Comparison of ENCODE assay signal across 8 mouse cellular contexts in the genomic region with DNA sequence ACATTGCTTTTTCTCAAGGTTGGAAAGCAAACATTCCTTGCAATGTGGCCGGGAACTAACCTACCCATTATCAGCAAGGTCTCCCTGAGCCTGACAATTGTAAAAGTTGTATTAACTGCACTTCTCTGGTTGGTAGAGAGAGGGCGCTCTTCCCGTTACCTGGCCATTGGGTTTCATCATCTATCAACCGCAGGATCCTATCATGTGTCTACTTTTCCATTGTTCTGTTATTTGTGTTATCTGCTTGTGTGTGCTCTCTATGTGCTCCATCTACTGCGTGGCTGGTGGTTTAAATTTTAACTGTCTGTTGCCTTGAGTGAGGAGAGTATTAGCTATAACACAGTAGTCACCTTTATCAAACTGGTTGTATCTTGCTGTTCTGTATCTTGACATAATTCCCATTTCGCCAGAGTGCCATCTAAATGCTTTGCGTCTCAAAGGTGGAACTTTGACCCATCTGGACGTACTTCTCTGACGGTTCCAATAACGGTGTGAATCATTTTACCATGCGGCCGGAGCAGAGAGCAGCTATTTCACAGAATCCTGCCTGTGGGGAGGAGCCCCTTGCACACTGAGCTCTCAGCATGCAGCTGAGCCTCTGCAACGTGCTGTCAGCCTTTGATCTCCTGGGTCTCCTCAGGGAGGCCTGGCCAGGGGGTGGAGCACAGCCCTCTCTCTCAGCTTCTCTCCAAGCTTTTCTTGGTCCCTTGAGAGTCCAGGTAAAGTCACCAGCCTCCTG.
DNase-seq lines count a peak whose midpoint lies in the region; ATAC-seq and TF ChIP-seq lines count a peak whose summit lies in the region.
"Had no signal": no experiment of that assay in that cellular context is flagged by ENCODE, and none has a peak within 500 bp of the region (broad histone marks: within the 10 kb centered on the region; RNA-seq: fewer than 3 reads in every experiment).

No protein-coding gene starts in this region.

- DNase-seq in kidney, postnatal 0 days (ENCODE audit: low spot score) = no peak
- no peak for DNase-seq in kidney, postnatal 25 days
- DNase-seq in ES-E14 (ENCODE audit: low read depth, low spot score) = peak; percentile 40
- DNase-seq in layer of hippocampus, adult 9-11 months = no peak
- DNase-seq in urinary bladder, postnatal 10 days (ENCODE audit: low spot score) = no peak

- WGBS in kidney, postnatal 0 days = 6% methylated on average over 13 of the region's 13 CpGs
- 6% methylated on average over 13 of the region's 13 CpGs for WGBS in limb, embryonic 12.5 days

- TF ChIP-seq CTCF in kidney, postnatal 0 days (IDR thresholded peaks at IDR 0.05; ENCODE audit: low read depth) = peak; percentile 71
- TF ChIP-seq CTCF in cortical plate, adult 2 months (IDR thresholded peaks at IDR 0.05; ENCODE audit: extremely low read depth, insufficient read depth, low read length) = peak; percentile 55

- no peak overlapping the region for H3K9ac ChIP-seq in kidney, postnatal 0 days (ENCODE audit: low read depth, low read length)
- H3K9ac ChIP-seq in ES-E14 (ENCODE audit: insufficient read depth, low read depth, low read length, poor library complexity, severe bottlenecking) = no peak overlapping the region
- no peak overlapping the region for H3K9ac ChIP-seq in limb, embryonic 12.5 days (replicated peaks)
- H3K9ac ChIP-seq: heart, embryonic 15.5 days had no signal

- no peak overlapping the region for H3K4me2 ChIP-seq in kidney, postnatal 0 days (ENCODE audit: low read length)
- H3K4me2 ChIP-seq in limb, embryonic 12.5 days = 0 out of 2 replicates have a peak overlapping the region, but pooled peaks have one; percentile 1
- H3K4me2 ChIP-seq: heart, embryonic 15.5 days had no signal

- ATAC-seq in kidney, postnatal 0 days (replicated peaks; ENCODE audit: low FRiP score, low read depth) = no peak
- ATAC-seq in limb, embryonic 12.5 days (ENCODE audit: insufficient number of reproducible peaks, insufficient read depth, low FRiP score, low TSS enrichment, low read depth) = no peak

- no peak for TF ChIP-seq POLR2A in cortical plate, adult 2 months (IDR thresholded peaks at IDR 0.05; ENCODE audit: extremely low read depth, insufficient read depth, low read length)

- no peaks in the 10 kb centered on the region for H3K4me1 ChIP-seq in kidney, postnatal 0 days (replicated peaks; ENCODE audit: insufficient read depth, low read length)
- no peaks in the 10 kb centered on the region for H3K4me1 ChIP-seq in ES-E14 (ENCODE audit: control insufficient read depth in 2 of 2, insufficient read depth in 2 of 2, low read length in 2 of 2, poor library complexity in 1 of 2)
- H3K4me1 ChIP-seq in cortical plate, adult 2 months (ENCODE audit: control insufficient read depth, insufficient read depth, low read length) = no peaks in the 10 kb centered on the region
- peaks cover 34% of the 10 kb centered on the region for H3K4me1 ChIP-seq in limb, embryonic 12.5 days (replicated peaks)

- H3K9me3 ChIP-seq in kidney, postnatal 0 days (replicated peaks; ENCODE audit: low read length) = no peaks in the 10 kb centered on the region
- no peaks in the 10 kb centered on the region for H3K9me3 ChIP-seq in ES-E14 (ENCODE audit: control insufficient read depth, insufficient read depth, low read depth, low read length)
- H3K9me3 ChIP-seq in limb, embryonic 12.5 days = no peaks in the 10 kb centered on the region
- H3K9me3 ChIP-seq: heart, embryonic 15.5 days had no signal

- no peaks in the 10 kb centered on the region for H3K36me3 ChIP-seq in kidney, postnatal 0 days (ENCODE audit: insufficient read depth, low read length)
- H3K36me3 ChIP-seq in ES-E14 (ENCODE audit: control insufficient read depth, insufficient read depth, low read length, poor library complexity, severe bottlenecking) = no peaks in the 10 kb centered on the region
- no peaks in the 10 kb centered on the region for H3K36me3 ChIP-seq in limb, embryonic 12.5 days
- H3K36me3 ChIP-seq: heart, embryonic 15.5 days had no signal

- in situ Hi-C loops in ES-E14 (cut with MboI; ENCODE audit: low sequenced_read_pairs in 2 of 2, unreplicated experiment in 2 of 2) = no loop called here

- 0 out of 2 replicates have a peak, but pooled peaks cover 7% of the 10 kb centered on the region for H3K27me3 ChIP-seq in kidney, postnatal 0 days (ENCODE audit: insufficient read depth, low read length)
- peaks cover 55% of the 10 kb centered on the region for H3K27me3 ChIP-seq in limb, embryonic 12.5 days

- no peak overlapping the region for H3K4me3 ChIP-seq in kidney, postnatal 0 days (replicated peaks; ENCODE audit: low read depth, low read length)
- H3K4me3 ChIP-seq in ES-E14 (ENCODE audit: insufficient read depth in 1 of 2, low read depth in 1 of 2, low read length in 2 of 2, poor library complexity in 1 of 2, severe bottlenecking in 1 of 2) = no peak overlapping the region
- no peak overlapping the region for H3K4me3 ChIP-seq in cortical plate, adult 2 months (ENCODE audit: insufficient read depth, low read length)
- H3K4me3 ChIP-seq in limb, embryonic 12.5 days (replicated peaks) = no peak overlapping the region
- H3K4me3 ChIP-seq: heart, embryonic 15.5 days had no signal

- no peak overlapping the region for H3K27ac ChIP-seq in kidney, postnatal 0 days
- H3K27ac ChIP-seq in ES-E14 (ENCODE audit: insufficient read depth, low read depth, low read length, poor library complexity, severe bottlenecking) = no peak overlapping the region
- no peak overlapping the region for H3K27ac ChIP-seq in cortical plate, adult 2 months (ENCODE audit: insufficient read depth, low read length)
- no peak overlapping the region for H3K27ac ChIP-seq in limb, embryonic 12.5 days
- H3K27ac ChIP-seq: heart, embryonic 15.5 days had no signal

TF ChIP-seq in ES-E14, 5 proteins besides CTCF, POLR2A, EP300 and RAD21:
- TF ChIP-seq MAFK (IDR thresholded peaks at IDR 0.05; ENCODE audit: insufficient read depth, low read depth, low read length) (no peak), HCFC1 (IDR thresholded peaks at IDR 0.05; ENCODE audit: borderline replicate concordance, insufficient read depth, low read length) (no peak)
TF ChIP-seq in ES-E14: peak in this region for 0.
